Mouse (Mus musculus): ENCODE measurements around the gene Ccpg1. TPM values are rescaled to one million over a fixed set of nuclear protein-coding genes. Genes with fewer than 3 reads are reported as not detected.

Gene Ccpg1
- polyA plus RNA-seq, 1 experiment = 26.5 TPM

DNA sequence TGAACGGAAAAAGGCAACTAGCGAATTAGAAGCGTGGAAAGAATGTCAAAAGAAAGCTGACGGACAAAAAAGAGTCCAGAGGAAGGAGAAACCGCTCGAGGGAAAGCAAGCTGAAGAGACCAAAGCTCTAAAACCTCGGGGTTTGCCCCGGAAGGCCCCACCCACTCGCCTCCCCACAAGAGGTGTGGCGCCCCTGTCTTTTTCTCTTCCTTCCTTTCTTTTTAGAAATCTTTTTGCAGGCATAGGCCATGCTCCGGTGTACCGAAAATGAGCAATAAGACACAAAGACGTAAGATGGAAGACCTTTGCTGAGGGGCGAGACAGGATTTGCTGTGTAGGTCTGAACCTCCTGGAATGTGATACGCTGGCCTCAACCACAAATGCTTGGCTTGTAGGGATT is 23.3 kb upstream of the Ccpg1 start:
- TF ChIP-seq POLR2A (IDR thresholded peaks at IDR 0.05; ENCODE audit: borderline replicate concordance, extremely low read depth, insufficient read depth, insufficient read length, poor library complexity, severe bottlenecking) = no peak
- TF ChIP-seq CTCF (IDR thresholded peaks at IDR 0.05; ENCODE audit: borderline replicate concordance, extremely low read depth, insufficient read depth, insufficient read length) = no peak
- DNase-seq (ENCODE audit: low read depth) = no peak

DNA sequence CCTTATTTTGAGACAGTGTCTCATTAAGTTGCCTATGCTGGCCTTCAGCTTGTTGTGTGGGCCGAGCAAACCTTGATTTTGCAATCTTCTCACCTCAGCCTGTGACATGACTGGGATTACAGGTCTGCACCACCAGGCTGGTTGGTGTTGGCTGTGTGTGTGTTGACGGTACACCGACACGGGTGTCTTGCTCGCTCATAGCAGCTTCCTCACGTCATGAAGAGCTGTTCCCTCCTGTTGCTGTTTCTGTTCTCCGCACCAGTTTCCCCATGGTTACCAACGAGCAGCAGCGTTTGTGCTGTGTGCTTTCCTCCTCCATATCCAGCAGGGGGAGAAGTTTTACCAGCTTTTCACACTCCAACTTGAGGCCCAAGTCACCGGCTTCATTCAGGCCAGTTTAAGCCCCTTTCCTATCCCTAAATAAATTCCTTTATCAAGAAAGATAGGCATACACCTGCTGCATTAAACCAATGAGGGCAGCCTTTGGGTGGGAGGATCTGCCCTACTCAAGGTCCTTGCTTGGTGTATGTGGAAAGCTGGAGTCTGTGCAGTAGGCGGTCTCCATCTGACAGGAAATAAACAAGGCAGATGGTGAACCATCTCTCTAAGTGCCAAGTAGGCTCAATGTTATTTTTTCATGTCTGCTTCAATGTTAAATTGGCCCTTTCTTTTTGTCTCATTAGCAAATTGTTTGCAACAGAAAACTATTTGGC is 16.7 kb upstream of the Ccpg1 start:
- DNase-seq (ENCODE audit: low read depth) = peak; percentile 88
- TF ChIP-seq CTCF (IDR thresholded peaks at IDR 0.05; ENCODE audit: borderline replicate concordance, extremely low read depth, insufficient read depth, insufficient read length) (peak; percentile 71), POLR2A (IDR thresholded peaks at IDR 0.05; ENCODE audit: borderline replicate concordance, extremely low read depth, insufficient read depth, insufficient read length, poor library complexity, severe bottlenecking) (no peak)

DNA sequence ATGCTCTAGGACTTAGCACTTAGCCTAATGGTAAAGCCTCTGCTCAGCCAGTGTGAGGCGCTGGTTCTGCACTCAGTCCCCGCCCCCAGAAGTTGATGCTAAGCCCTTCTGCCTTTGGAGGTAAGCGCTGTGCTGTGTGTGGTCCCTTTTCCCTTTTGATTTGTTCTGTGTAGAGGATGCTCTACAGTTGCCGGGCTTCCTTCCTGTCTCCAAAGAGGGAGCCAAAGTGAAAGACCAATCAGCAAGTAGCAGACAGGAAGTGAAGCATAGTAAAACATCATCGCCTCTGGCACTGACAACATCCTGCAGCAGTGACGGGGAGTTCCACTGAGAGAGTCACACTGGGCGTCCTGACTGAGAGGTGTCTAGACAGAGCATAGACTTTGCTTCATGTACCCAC is 15.4 kb upstream of the Ccpg1 start:
- TF ChIP-seq CTCF (IDR thresholded peaks at IDR 0.05; ENCODE audit: borderline replicate concordance, extremely low read depth, insufficient read depth, insufficient read length) = no peak
- TF ChIP-seq POLR2A (IDR thresholded peaks at IDR 0.05; ENCODE audit: borderline replicate concordance, extremely low read depth, insufficient read depth, insufficient read length, poor library complexity, severe bottlenecking) = no peak
- no peak for DNase-seq (ENCODE audit: low read depth)

DNA sequence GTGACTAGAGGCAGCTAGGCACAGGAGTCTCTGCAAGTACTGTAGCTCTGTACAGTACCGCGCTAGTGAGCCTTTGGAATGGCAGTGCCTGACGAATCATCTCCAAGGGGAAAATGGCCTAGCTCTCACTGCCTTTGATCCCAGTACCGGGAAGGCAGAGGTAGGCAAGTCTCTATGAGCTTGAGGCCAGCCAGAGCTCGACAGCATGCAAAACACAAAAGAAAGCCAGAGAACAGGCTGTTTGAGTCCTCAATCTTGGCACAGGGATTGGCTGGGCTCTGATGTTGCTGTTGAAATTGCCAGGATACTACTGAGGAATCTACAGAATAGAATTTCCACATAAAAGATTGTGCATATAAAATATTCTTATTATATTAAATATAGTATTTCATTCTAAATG is 12.8 kb upstream of the Ccpg1 start:
- no peak for DNase-seq (ENCODE audit: low read depth)
- TF ChIP-seq CTCF (IDR thresholded peaks at IDR 0.05; ENCODE audit: borderline replicate concordance, extremely low read depth, insufficient read depth, insufficient read length) (no peak), POLR2A (IDR thresholded peaks at IDR 0.05; ENCODE audit: borderline replicate concordance, extremely low read depth, insufficient read depth, insufficient read length, poor library complexity, severe bottlenecking) (no peak)

DNA sequence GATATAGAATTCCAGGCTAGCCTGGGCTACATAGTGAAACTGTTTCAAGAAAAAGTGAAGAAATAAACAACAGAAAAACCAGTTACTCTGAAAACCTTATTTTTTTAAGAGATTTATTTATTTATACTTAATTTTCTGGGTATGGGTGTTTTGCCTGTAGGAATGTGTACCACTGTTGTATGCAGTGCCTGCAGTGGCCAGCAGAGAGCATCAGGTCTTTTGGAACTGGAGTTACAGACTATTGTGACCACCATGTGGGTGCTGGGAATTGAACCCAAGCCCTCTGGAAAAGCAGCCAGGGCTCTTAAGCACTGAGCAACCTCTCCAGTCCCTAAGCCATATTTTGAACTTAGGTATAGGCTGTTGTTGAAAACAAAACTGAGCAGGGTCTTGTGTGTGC is 12.2 kb upstream of the Ccpg1 start:
- no peak for DNase-seq (ENCODE audit: low read depth)
- peak; percentile 10; the same call in 1 of the 2 replicates for TF ChIP-seq CTCF (IDR thresholded peaks at IDR 0.05; ENCODE audit: borderline replicate concordance, extremely low read depth, insufficient read depth, insufficient read length)
- no peak for TF ChIP-seq POLR2A (IDR thresholded peaks at IDR 0.05; ENCODE audit: borderline replicate concordance, extremely low read depth, insufficient read depth, insufficient read length, poor library complexity, severe bottlenecking)

DNA sequence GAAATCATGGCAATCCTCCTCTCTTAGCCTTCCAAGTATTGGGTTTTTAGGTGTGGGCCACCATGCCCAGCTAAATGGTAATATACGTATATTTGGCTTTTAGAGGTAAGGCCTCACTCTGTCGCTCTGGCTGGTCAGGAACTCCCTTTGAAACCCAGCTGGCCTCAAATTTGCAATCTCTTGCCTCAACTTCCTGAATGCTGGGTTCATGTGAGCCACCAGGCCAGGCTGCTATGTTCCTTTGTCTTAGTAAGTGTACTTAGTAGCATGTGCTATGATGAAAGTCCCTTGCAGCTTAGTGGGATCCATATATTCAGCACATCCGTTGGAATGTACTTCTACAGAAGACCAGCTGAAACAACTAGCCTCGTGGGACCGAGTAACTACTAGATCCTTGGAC is 10.5 kb upstream of the Ccpg1 start:
- TF ChIP-seq CTCF (IDR thresholded peaks at IDR 0.05; ENCODE audit: borderline replicate concordance, extremely low read depth, insufficient read depth, insufficient read length) (no peak), POLR2A (IDR thresholded peaks at IDR 0.05; ENCODE audit: borderline replicate concordance, extremely low read depth, insufficient read depth, insufficient read length, poor library complexity, severe bottlenecking) (no peak)

DNA sequence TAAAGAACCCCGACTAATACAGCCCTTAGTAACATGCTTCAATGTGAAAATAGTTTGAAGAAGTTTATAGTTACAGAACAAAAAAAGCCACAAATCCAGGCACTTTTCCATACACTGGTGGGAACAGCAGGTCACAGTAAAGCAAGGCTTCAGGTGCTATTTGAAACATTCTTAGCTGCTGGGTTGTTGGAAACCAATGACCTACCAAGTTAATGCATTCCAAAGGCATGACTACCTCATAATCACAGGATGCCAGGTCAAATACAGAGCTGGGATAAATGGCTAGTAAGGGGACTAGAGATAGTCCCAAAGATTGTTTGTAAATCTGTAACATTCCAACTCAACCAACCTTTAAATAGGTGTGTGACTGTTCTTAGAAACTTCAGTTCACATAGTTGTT is 10.0 kb upstream of the Ccpg1 start:
- TF ChIP-seq CTCF (IDR thresholded peaks at IDR 0.05; ENCODE audit: borderline replicate concordance, extremely low read depth, insufficient read depth, insufficient read length) = no peak
- no peak for DNase-seq (ENCODE audit: low read depth)

More for the DNA sequence above, 10.5 kb upstream of the Ccpg1 start:
- no peak for DNase-seq (ENCODE audit: low read depth)

DNA sequence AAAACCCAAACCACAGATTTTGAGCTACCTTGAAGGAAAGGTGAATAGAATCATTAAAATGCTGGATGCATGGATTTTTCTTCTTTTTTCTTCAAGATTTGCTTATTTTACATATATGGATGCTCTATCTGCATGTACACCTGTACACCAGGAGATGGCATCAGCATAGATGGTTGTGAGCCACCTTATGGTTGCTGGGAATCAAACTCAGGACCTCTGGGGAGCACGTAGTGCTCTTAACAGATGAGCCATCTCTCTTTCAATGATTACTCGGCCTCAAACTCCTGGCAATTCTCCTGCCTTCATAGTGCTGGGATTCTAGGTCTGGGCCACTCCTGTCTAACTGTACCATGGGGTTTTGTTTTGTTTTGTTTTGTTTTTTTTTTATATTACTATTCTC is 2.2 kb upstream of the Ccpg1 start:
- TF ChIP-seq POLR2A (IDR thresholded peaks at IDR 0.05; ENCODE audit: borderline replicate concordance, extremely low read depth, insufficient read depth, insufficient read length, poor library complexity, severe bottlenecking) (no peak), CTCF (IDR thresholded peaks at IDR 0.05; ENCODE audit: borderline replicate concordance, extremely low read depth, insufficient read depth, insufficient read length) (no peak)
- DNase-seq (ENCODE audit: low read depth) = no peak

DNA sequence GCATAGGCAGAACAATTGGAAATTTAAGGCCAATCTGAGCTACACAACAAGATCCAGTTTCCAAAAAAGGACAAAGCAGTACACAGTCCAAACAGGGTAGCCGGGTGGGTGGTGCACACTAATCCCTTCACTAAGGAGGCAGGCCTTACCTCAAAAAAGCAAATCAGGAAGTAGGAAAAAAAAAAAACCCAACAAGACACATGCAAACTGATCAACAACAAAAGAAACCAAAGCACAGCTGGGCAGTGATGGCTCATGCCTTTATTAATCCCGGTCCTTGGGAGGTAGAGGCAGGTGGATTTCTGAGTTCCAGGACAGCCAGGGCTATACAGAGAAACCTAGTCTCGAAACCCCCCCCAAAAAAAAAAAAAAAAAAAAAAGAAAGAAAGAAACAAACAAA is 2.5 kb downstream of the Ccpg1 start:
- DNase-seq (ENCODE audit: low read depth) = no peak
- TF ChIP-seq POLR2A (IDR thresholded peaks at IDR 0.05; ENCODE audit: borderline replicate concordance, extremely low read depth, insufficient read depth, insufficient read length, poor library complexity, severe bottlenecking) (no peak), CTCF (IDR thresholded peaks at IDR 0.05; ENCODE audit: borderline replicate concordance, extremely low read depth, insufficient read depth, insufficient read length) (no peak)

DNA sequence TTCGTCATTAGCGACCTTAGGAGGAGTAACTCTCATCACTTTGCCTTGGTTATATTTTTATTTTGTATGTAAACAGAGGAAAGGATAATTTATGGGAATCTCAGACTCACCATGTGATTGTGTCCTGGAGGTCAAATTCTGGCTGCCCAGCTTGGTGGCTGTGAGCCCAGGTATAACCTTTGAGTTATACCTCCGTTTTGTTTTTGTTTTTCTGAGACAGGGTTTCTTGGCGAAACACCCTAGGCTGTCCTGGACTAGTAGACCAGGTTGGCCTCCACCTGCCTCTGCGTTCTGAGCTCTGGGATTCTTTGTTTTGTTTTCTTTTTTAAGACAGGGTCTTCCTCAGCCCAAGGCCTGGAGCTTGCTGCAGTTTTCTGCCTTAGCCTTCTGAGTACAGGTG is 3.5 kb downstream of the Ccpg1 start:
- no peak for DNase-seq (ENCODE audit: low read depth)
- TF ChIP-seq POLR2A (IDR thresholded peaks at IDR 0.05; ENCODE audit: borderline replicate concordance, extremely low read depth, insufficient read depth, insufficient read length, poor library complexity, severe bottlenecking) = no peak
- no peak for TF ChIP-seq CTCF (IDR thresholded peaks at IDR 0.05; ENCODE audit: borderline replicate concordance, extremely low read depth, insufficient read depth, insufficient read length)

DNA sequence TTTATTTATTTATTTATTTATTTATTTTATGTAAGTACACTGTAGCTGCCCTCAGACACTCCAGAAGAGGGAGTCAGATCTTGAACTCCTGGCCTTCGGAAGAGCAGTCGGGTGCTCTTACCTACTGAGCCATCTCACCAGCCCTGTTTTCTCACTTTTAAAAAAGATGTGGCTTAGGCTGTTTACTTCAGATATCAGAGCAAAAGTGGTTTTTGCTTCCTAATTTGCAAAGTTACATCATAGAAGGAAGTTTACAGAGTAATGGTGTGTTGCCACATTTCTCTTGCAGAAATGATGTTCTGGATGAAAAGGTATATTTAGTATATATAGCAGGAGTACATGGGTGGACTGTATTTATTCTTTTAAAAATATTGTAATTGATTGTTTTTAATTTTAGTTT is 6.2 kb downstream of the Ccpg1 start:
- DNase-seq (ENCODE audit: low read depth) = no peak
- TF ChIP-seq CTCF (IDR thresholded peaks at IDR 0.05; ENCODE audit: borderline replicate concordance, extremely low read depth, insufficient read depth, insufficient read length) (no peak), POLR2A (IDR thresholded peaks at IDR 0.05; ENCODE audit: borderline replicate concordance, extremely low read depth, insufficient read depth, insufficient read length, poor library complexity, severe bottlenecking) (no peak)

DNA sequence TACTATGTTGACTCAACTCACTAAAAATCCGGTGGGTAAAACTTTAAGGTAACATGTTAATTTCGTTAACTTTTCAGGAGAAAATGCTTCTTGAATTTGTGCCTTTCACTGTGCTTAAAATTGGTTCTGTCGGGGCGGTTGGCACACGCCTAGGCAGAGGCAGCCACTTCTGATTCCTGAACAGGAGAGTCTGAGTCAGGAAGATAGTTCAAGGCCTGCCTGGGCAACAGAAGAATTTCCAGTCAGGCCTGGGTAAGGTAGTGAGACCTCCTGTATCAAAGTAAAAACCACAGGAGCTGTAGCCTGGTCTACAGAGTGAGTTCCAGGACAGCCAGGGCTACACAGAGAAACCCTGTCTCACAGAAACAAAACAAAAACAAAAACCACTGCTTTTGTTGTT is 7.3 kb downstream of the Ccpg1 start:
- DNase-seq (ENCODE audit: low read depth) = no peak
- no peak for TF ChIP-seq POLR2A (IDR thresholded peaks at IDR 0.05; ENCODE audit: borderline replicate concordance, extremely low read depth, insufficient read depth, insufficient read length, poor library complexity, severe bottlenecking)
